ENCODE assay signal across 8 mouse cellular contexts in the genomic region with DNA sequence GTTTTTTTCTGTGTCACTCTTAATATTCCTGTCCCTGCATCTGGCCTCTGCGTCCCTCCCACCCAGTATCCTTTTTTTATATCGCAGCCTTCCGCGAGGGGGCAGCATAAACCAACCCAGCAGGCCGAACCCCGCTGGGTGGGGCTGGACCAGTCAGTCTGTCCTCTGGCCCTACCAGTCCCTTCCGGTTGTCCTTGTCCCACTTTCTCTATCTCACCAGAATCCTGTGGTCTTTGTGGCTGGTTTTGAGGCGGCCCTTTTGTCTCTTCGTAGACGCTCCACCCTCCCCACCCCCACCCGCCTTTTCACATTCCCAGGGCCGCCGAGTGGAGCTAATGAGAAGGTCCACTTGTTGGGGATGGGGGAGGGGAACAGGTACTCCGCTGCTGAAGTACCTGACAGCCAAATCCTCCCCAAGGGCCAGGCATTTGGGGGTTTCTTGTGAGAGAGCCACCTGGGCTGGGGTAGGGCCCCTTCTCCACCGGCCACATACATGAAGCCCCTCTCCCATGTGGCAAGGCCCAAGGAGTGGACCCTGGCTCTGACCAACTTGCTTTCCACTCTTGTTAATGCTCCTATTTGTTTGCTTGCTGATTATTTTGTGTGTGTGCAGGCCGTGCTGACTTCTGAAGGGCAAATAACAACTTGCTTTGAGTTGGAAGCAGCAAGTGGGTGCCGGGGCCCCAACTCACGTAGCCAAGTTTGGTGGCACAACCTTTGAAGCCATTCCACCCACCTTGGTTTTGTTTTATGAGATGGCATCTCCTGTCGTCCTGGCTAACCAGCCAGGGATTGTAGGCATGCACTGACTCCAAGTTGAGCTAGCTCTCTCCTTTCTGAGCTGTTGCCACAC. TPM values are rescaled to one million over a fixed set of nuclear protein-coding genes. Genes with fewer than 3 reads are reported as not detected.
A peak's percentile ranks its signal among the peaks of the same experiment; 100 is the strongest.
DNase-seq lines count a peak whose midpoint lies in the region; ATAC-seq lines count a peak whose summit lies in the region.

A gene (minus strand): TSS at position 267 of the 853 bp plus-strand sequence.

- ATAC-seq in inflammation-experienced regulatory T-cells, adult 6 months: peak; percentile 42
- peak; percentile 66 for ATAC-seq in megakaryocyte progenitor cell, adult 5-6 weeks (replicated peaks; ENCODE audit: poor library complexity)

- intact Hi-C loops in gastrocnemius, postnatal 14 days (cut with DNase I; ENCODE audit: low total_unique reads): loop anchor here (5.0 kb wide), 1 partner anchor 37 kb away; no protein-coding TSS in a partner anchor
- intact Hi-C loops in left cerebral cortex, postnatal 10 days (cut with DNase I): loop anchor here (2.0 kb wide), 1 partner anchor 40 kb away; no protein-coding TSS in a partner anchor

- peak; percentile 90 to 92 for DNase-seq in adrenal gland, adult 18-20 months (ENCODE audit: low spot score in 2 of 2)
- DNase-seq in embryo, embryonic 10.5 days (ENCODE audit: low spot score): peak; percentile 93
- DNase-seq in gastrocnemius, postnatal 14 days: peak; percentile 93
- DNase-seq in left cerebral cortex, postnatal 10 days (ENCODE audit: extremely low spot score in 1 of 2, low spot score in 2 of 2): peak; percentile 81 to 92
- DNase-seq in right cerebral cortex, postnatal 10 days (ENCODE audit: low spot score in 2 of 2): peak; percentile 88 to 89
- peak; percentile 92 for DNase-seq in urinary bladder, postnatal 14 days (ENCODE audit: low spot score)

RNA-seq across cellular contexts. Expression of the gene that starts here (rescaled TPM):
- total RNA-seq in adrenal gland, adult 18-20 months (2021): 100 to 1,000 TPM in 1 of 2 experiments, 10 to 100 TPM in 1; 76.9 to 105 TPM
- total RNA-seq in gastrocnemius, postnatal 14 days (2021): 10 to 100 TPM in 1 of 2 experiments, 1 to 10 TPM in 1; 9.8 to 12.9 TPM
- 1 to 10 TPM in 1 of 3 experiments, under 1 TPM in 1, not detected in 1; 0.13 to 1.0 TPM for polyA plus RNA-seq in inflammation-experienced regulatory T-cells, adult 6 months (2017; shearing (Covaris generic))
- total RNA-seq in left cerebral cortex, postnatal 10 days (2021): 10 to 100 TPM; 18.9 to 22.0 TPM
- total RNA-seq in megakaryocyte progenitor cell, adult 5-6 weeks (2015): 0.95 and 2.2 TPM in 2 replicates
- total RNA-seq in megakaryocyte progenitor cell, adult 5-6 weeks (2017): 0.78 and 1.0 TPM in 2 replicates

Comparison
In these comparisons a context has a peak if more than half of its experiments do, and no peak if none do; other contexts are left out.
1. Peak in every context shown above with its lines: DNase-seq and ATAC-seq.